Mouse (Mus musculus) kidney, embryonic 14.5 days (tissue): Measurements from ENCODE around the gene Tapbp. TPM values are rescaled to one million over a fixed set of nuclear protein-coding genes. Genes with fewer than 3 reads are reported as not detected.
"Not testable (repeated sequence)": the region's sequence is repeated elsewhere in the genome, so short reads cannot be mapped to it uniquely, and the experiment has no call there.

Experiments
- ATAC-seq: fragments of 200-750 bp; cut with Nextera tagmentation; 2 replicates; pipeline ENCODE4 v1.8.0; 2017; ENCODE audit warnings: moderate number of reproducible peaks, mild to moderate bottlenecking, moderate TSS enrichment, moderate library complexity; ENCODE audit not compliant: low FRiP score, low TSS enrichment
- H3K27ac ChIP-seq: fragments of 300-500 bp; sonication (generic); 2 replicates; pipeline ENCODE4 v1.5.1; 2014; ENCODE audit warnings: low read depth, mild to moderate bottlenecking, low read length, moderate library complexity, mixed read lengths
- H3K27me3 ChIP-seq: fragments of 300-500 bp; sonication (generic); 2 replicates; pipeline ENCODE4 v1.6.1; 2014; ENCODE audit warnings: mild to moderate bottlenecking, low read length; ENCODE audit not compliant: control insufficient read depth, insufficient read depth
- H3K36me3 ChIP-seq: fragments of 300-500 bp; sonication (generic); 2 replicates; pipeline ENCODE4 v1.6.1; 2014; ENCODE audit warnings: low read length, mixed read lengths; ENCODE audit not compliant: control insufficient read depth, insufficient read depth
- H3K4me1 ChIP-seq: fragments of 300-500 bp; sonication (generic); 2 replicates; pipeline ENCODE4 v1.6.1; 2014; ENCODE audit warnings: low read length, mixed read lengths; ENCODE audit not compliant: control insufficient read depth, insufficient read depth
- H3K4me2 ChIP-seq: fragments of 300-500 bp; sonication (generic); replicated peaks from 2 replicates; pipeline ENCODE4 v1.6.1; 2014; ENCODE audit warnings: low read depth, mild to moderate bottlenecking, low read length
- H3K4me3 ChIP-seq: fragments of 300-500 bp; sonication (generic); 2 replicates; pipeline ENCODE4 v1.5.1; 2014; ENCODE audit warnings: mild to moderate bottlenecking, low read length
- H3K9ac ChIP-seq: fragments of 300-500 bp; sonication (generic); 2 replicates; pipeline ENCODE4 v1.6.1; 2014; ENCODE audit warnings: low read depth, mild to moderate bottlenecking, low read length, moderate library complexity
- H3K9me3 ChIP-seq: fragments of 300-500 bp; sonication (generic); 2 replicates; pipeline ENCODE4 v1.6.1; 2016; ENCODE audit warnings: low read length; ENCODE audit not compliant: control insufficient read depth
- WGBS: fragments of 180-500 bp; shearing (Covaris S2); extraction: QIAGEN DNeasy Blood & Tissue Kit; methylation state at CpG from one replicate; pipeline ENCODE4 v1.1.7; 2014; 5-methylcytosine and 5-hydroxymethylcytosine counted together
- polyA plus RNA-seq: library from polyadenylated mRNA; unstranded; fragments of >200 nt; fragmentation: Nextera tagmentation; extraction: Ambion mirVana; gene quantifications from 2 replicates; pipeline ENCODE4 v1.2.1, GENCODE M21; 2014

The Tapbp gene
- polyA plus RNA-seq, 1 experiment from 2014 or later = 24.6 TPM

DNA sequence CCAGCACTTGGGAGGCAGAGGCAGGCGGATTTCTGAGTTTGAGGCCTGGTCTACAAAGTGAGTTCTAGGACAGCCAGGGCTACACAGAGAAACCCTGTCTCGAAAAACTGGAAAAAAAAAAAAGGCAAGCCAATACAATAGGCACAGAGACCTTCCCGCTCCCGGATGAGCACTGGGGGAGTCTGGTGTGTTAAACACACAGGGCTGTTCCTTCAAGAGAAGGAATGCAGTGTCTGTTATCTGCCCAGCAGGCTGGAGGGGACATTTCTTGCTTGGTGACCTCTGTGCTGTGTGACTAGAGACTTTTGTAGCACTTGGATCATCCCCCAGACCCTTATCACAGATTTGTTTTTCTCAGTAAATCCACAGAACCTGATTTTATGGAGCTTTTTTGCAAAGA lies 14.0 kb upstream of the Tapbp start:
- no peak for ATAC-seq
- Histone ChIP-seq H3K27ac (no peak overlapping the region), H3K27me3 (no peaks in the 10 kb centered on the region), H3K4me2 (no peak overlapping the region), H3K36me3 (no peaks in the 10 kb centered on the region), H3K9ac (no peak overlapping the region), H3K9me3 (no peaks in the 10 kb centered on the region), H3K4me1 (no peaks in the 10 kb centered on the region), H3K4me3 (no peak overlapping the region)
- WGBS = 66% methylated on average over 4 of the region's 4 CpGs

DNA sequence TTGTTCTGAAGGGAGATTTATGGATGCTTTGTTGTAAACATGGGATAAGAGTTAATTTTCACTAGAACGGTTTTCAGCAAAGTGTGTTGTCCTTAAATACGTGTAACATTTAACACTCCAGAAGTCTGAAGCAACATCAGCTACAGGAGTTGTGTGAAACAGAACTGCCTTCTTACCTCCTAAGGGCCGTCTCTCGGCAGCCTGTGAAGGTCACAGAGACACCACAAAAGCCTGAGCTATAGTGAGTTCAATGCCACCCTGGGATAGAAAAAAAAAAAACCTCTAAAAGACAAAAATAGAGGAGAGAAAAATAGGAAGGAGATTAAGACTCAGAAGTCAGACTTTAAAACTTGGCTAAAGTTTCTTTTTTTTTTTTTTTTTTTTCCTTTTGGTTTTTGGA lies 13.6 kb upstream of the Tapbp start:
- Histone ChIP-seq H3K9me3 (no peaks in the 10 kb centered on the region), H3K27me3 (no peaks in the 10 kb centered on the region), H3K27ac (no peak overlapping the region), H3K4me2 (no peak overlapping the region), H3K4me3 (no peak overlapping the region), H3K9ac (no peak overlapping the region), H3K4me1 (no peaks in the 10 kb centered on the region), H3K36me3 (no peaks in the 10 kb centered on the region)
- ATAC-seq = no peak
- whole genome bisulfite sequencing = 20% methylated on average over 4 of the region's 4 CpGs

DNA sequence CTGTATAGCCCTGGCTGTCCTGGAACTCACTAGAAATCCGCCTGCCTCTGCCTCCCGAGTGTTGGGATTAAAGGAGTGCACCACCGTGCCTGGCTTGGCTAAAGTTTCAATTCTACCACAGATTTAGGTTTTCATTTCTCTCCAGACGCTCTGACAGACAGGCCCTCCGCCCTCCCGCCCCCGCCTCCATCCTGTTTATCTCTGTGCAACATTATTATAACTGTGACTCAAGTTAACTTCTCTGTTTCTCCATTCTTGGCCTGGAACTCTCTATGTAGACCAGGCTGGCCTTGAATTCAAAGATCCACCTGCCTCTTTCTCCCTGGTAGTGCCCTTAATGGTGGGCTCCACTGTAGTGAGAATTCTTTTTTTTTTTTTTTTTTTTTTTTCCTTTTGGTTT lies 13.2 kb upstream of the Tapbp start:
- Histone ChIP-seq H3K4me3 (no peak overlapping the region), H3K9me3 (no peaks in the 10 kb centered on the region), H3K4me2 (no peak overlapping the region), H3K9ac (no peak overlapping the region), H3K27ac (no peak overlapping the region), H3K27me3 (no peaks in the 10 kb centered on the region), H3K36me3 (no peaks in the 10 kb centered on the region), H3K4me1 (no peaks in the 10 kb centered on the region)
- ATAC-seq = no peak
- 75% methylated on average over 7 of the region's 7 CpGs for WGBS

DNA sequence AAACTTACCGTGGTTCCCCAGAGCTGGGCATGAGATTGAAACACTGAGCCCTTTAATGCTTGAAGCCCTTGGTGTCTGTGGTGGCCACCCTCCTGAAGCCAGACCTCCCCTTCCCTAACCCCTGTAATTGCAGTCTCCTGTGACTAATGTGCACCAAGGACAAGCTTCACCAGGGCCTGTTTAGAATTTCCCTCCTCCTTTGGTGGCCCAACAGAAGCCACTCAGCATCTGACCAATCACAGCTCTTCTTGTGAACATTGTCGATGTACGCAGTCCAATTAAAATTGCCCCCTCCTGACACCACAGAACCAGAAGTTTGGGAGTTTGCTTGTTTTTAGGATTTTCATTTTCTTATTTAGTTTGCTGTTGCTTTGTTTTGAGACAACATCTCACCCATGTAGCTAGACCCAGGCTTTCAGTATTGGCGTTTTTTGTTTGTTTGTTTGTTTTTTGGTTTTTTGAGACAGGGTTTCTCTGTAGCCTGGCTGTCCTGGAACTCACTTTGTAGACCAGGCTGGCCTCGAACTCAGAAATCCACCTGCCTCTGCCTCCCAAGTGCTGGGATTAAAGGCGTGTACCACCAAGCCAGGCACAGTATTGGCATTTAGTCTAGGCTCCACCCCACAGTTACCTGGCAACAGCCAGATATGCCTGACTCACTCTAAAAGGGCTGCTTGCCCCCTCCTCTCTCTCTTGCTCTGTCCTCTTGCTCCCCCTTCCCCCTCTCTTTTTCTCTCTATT lies 11.6 kb upstream of the Tapbp start:
- not testable (repeated sequence) for ATAC-seq, H3K9ac ChIP-seq, H3K4me1 ChIP-seq, H3K27ac ChIP-seq, H3K4me3 ChIP-seq, H3K36me3 ChIP-seq, H3K4me2 ChIP-seq, H3K27me3 ChIP-seq, H3K9me3 ChIP-seq
- WGBS = 71% methylated on average over 6 of the region's 6 CpGs

DNA sequence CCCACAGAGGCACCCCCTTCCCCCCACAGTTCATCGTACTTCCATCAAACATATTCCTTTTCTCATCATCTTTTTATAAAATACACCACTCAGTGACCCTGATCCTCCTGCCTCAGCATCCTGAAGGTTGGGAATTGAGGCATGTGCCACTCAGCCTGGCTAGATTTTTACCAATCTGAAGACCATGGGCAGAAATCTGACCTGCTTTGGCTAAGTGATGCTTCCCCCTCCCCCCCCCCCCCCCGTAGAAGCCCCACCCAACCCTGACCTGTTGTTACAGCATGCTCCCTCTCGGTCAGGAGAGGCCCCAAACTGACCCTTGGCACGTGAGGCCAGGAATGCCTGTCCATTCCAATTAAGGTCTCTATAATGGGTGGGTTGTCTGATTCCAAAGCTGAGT lies 10.9 kb upstream of the Tapbp start, which contains the start of gene Platr17:
Gene Platr17 (plus strand): TSS at position 301 of the 400 bp plus-strand sequence.
- H3K9me3 ChIP-seq, H3K27ac ChIP-seq, H3K36me3 ChIP-seq, H3K4me3 ChIP-seq, ATAC-seq, H3K4me2 ChIP-seq, H3K4me1 ChIP-seq, H3K27me3 ChIP-seq, H3K9ac ChIP-seq: not testable (repeated sequence)
- 24% methylated on average over 4 of the region's 4 CpGs for WGBS

DNA sequence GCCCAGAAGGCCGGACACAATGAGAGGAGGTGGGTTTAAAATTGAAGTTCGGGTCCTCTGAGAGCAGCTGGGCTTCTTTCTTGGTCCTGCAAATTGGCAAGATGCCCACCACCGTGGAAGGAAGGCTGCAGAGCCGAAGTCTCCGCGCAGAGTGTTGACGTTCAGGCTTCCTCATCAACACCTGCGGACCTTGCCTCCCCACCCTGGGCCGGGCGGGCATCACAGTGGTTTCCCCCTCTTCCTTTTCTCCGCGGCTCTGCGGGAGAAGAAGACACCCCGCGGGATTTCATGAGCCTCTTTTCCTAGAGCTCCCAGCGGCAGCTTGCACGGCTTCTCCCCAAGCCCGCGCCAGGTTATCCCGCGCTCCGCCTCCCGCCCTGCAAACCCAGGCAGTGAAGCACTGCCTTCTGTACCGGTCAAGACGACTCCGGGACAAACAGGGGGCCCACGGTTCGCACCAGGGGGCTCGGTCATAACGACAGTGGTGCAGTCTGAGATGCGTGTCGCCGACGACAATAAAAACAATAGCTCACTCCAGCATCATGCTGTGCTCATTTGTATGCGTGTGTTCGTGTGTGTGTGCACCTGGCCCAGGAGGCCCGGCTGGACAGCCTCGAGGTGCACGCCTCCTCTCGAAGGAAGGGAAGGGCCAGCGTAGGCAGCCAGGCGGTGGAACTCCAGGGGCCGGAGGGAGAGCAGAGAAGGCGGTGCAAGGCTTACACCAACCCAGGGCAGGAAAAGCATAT lies 7.2 kb upstream of the Tapbp start:
- H3K4me1 ChIP-seq = peaks cover 17% of the 10 kb centered on the region
- peak overlapping the region; percentile 89 for H3K27ac ChIP-seq
- H3K36me3 ChIP-seq = peaks cover 26% of the 10 kb centered on the region
- no peaks in the 10 kb centered on the region for H3K9me3 ChIP-seq
- under 1% methylated on average over 43 of the region's 44 CpGs for WGBS
- ATAC-seq = peak; percentile 59; the same call in 1 of the 2 replicates
- peak overlapping the region; percentile 73 for H3K9ac ChIP-seq
- H3K4me3 ChIP-seq = peak overlapping the region; percentile 80
- H3K4me2 ChIP-seq = peak overlapping the region; percentile 99
- H3K27me3 ChIP-seq = no peaks in the 10 kb centered on the region

DNA sequence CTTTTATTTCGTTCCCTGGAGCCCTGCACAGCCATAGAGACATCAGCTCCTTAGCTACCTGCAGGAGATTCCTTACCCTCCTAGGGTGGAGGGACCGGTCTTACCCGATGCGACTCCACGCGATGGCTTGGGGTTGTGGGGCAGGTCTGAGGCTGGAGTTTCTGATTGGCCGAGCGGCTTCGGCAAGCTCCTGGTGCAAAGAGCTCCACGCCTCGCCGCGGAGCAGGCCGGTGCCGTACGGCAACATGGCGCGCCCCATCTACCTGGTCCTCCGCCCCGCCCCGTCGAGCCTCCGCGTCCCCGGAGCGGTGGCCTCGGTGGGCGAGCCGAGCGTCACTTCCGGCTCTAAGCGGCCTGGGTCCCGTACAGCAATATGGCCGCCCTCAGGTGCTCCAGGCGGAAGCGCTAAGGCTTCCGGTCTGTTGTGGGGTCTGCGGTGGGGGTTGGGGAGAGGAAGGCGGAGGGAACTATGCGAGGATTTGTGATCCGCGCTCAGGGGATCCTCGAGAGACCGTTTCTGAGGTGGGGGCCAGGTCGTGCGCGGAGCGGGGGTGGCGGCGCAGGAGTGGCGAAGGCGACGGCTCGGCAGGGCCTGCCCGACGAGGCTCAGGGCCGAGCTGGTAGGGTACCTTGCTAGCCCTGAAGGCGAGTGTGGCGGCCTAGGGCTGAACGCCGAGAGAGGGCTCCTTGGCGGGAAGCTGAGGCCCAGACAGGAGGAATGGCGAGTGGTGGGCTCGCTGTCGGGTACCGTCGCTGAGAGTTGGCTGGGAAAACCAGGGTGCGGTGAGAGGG lies 6.4 kb upstream of the Tapbp start, which contains the start of gene Daxx:
Gene Daxx (plus strand): TSS at position 338 of the 792 bp plus-strand sequence.
- Histone ChIP-seq H3K27me3 (no peaks in the 10 kb centered on the region), H3K36me3 (peaks cover 34% of the 10 kb centered on the region), H3K4me1 (peaks cover 17% of the 10 kb centered on the region), H3K9ac (peak within 1 kb of the TSS; percentile 79), H3K4me3 (peak within 1 kb of the TSS; percentile 80), H3K27ac (peak within 1 kb of the TSS; percentile 89), H3K4me2 (peak within 1 kb of the TSS; percentile 99), H3K9me3 (no peaks in the 10 kb centered on the region)
- peak; percentile 96 for ATAC-seq
- WGBS = under 1% methylated on average over 68 of the region's 68 CpGs

DNA sequence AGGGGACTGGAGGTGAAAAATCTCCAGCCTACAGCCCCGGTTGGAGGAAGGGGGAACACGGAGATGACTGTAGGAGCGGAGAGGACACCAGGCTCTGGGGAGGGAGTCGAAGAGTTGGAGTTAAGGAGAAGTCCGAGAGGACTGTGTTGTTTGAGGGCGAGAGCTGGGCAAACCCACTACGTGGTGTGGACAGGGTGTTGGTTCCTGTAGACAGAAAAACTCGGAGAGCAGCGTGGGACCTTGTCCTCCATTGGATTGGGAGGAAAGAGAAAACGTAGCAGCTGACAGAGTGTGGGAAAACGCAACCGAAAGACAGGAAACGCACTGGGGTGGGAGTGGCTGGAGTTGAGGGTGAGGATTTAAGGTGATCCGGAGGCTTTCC lies 5.8 kb upstream of the Tapbp start:
- Histone ChIP-seq H3K4me2 (peak overlapping the region; percentile 76), H3K4me3 (peak overlapping the region; percentile 80), H3K9ac (peak overlapping the region; percentile 79), H3K27me3 (no peaks in the 10 kb centered on the region), H3K9me3 (no peaks in the 10 kb centered on the region), H3K4me1 (peaks cover 17% of the 10 kb centered on the region), H3K27ac (peak overlapping the region; percentile 82), H3K36me3 (peaks cover 38% of the 10 kb centered on the region)
- ATAC-seq = peak; percentile 3; the same call in 1 of the 2 replicates
- WGBS = 0% methylated on average over 14 of the region's 14 CpGs
